ENCODE assay signal across 8 mouse cellular contexts in genomic region chr6:86669240-86669727, GRCm38 (mm10). TPM values are rescaled to one million over a fixed set of nuclear protein-coding genes. Genes with fewer than 3 reads are reported as not detected.
DNase-seq lines count a peak whose midpoint lies in the region; ATAC-seq lines count a peak whose summit lies in the region.

No protein-coding gene starts in this region.

- WGBS in heart, embryonic 14.5 days, result under 1% methylated on average over 34 of the region's 37 CpGs
- 1% methylated on average over 37 of the region's 37 CpGs for WGBS in liver, embryonic 13.5 days (ENCODE audit: insufficient replicate concordance)
- under 1% methylated on average over 34 of the region's 37 CpGs for WGBS in stomach, embryonic 16.5 days

- ATAC-seq in CD4-positive, CD25-positive, alpha-beta regulatory T cell, adult 4 months, result peak; percentile 91
- peak; percentile 100 for ATAC-seq in heart, embryonic 14.5 days (ENCODE audit: insufficient number of reproducible peaks, insufficient read depth, low FRiP score, low read depth)
- peak; percentile 99 for ATAC-seq in liver, embryonic 13.5 days (ENCODE audit: low read depth)
- ATAC-seq in stomach, embryonic 16.5 days (ENCODE audit: insufficient read depth, low FRiP score), result peak; percentile 100

- peaks cover 0 to 19% of the 10 kb centered on the region in 2 experiments; a peak in 2 of 4 replicates for H3K4me1 ChIP-seq in heart, embryonic 14.5 days (ENCODE audit: control insufficient read depth in 2 of 2, insufficient read depth in 2 of 2, low read length in 2 of 2)
- H3K4me1 ChIP-seq in liver, embryonic 13.5 days (replicated peaks), result peaks cover 51% of the 10 kb centered on the region
- peaks cover 20% of the 10 kb centered on the region for H3K4me1 ChIP-seq in stomach, embryonic 16.5 days (ENCODE audit: control insufficient read depth, insufficient read depth, low read length)

- H3K4me3 ChIP-seq in heart, embryonic 14.5 days (ENCODE audit: control insufficient read depth in 1 of 2, insufficient read depth in 1 of 2, low read depth in 1 of 2, low read length in 2 of 2), result peak overlapping the region; percentile 49 to 88
- H3K4me3 ChIP-seq in liver, embryonic 13.5 days (replicated peaks), result peak overlapping the region; percentile 93
- peak overlapping the region; percentile 91 for H3K4me3 ChIP-seq in stomach, embryonic 16.5 days (replicated peaks; ENCODE audit: low read length)

- peak overlapping the region; percentile 20 to 64; a peak in 3 of 4 replicates for H3K27ac ChIP-seq in heart, embryonic 14.5 days (replicated peaks in 1 of 2; ENCODE audit: control insufficient read depth in 1 of 2, insufficient read depth in 1 of 2, low read depth in 2 of 2, low read length in 2 of 2)
- H3K27ac ChIP-seq in liver, embryonic 13.5 days, result peak overlapping the region; percentile 88
- peak overlapping the region; percentile 84 for H3K27ac ChIP-seq in stomach, embryonic 16.5 days (ENCODE audit: low read length)

- DNase-seq in c-Kit-negative CD71-positive TER-119-positive erythroid progenitor cells, embryonic 14.5 days (ENCODE audit: low read depth, low spot score), result peak; percentile 99
- DNase-seq in fibroblast of lung, adult 2 months (ENCODE audit: low read depth), result peak; percentile 100
- peak; percentile 100 for DNase-seq in kidney, postnatal 14 days
- DNase-seq in liver, embryonic 13.5 days, result peak; percentile 100
- peak; percentile 99 for DNase-seq in neural tube, embryonic 10.5 days (ENCODE audit: extremely low spot score, low spot score)

- peak overlapping the region; percentile 74 for H3K9ac ChIP-seq in heart, embryonic 14.5 days (ENCODE audit: low read length)
- H3K9ac ChIP-seq in liver, embryonic 13.5 days, result peak overlapping the region; percentile 78
- H3K9ac ChIP-seq in stomach, embryonic 16.5 days (ENCODE audit: low read length), result peak overlapping the region; percentile 80

- peak overlapping the region; percentile 77 for H3K4me2 ChIP-seq in heart, embryonic 14.5 days (ENCODE audit: low read length)
- H3K4me2 ChIP-seq in liver, embryonic 13.5 days, result peak overlapping the region; percentile 79
- H3K4me2 ChIP-seq in stomach, embryonic 16.5 days (ENCODE audit: low read depth, low read length), result peak overlapping the region; percentile 91

- peaks cover 38% of the 10 kb centered on the region for H3K36me3 ChIP-seq in heart, embryonic 14.5 days (ENCODE audit: control insufficient read depth, insufficient read depth, low read length)
- peaks cover 53% of the 10 kb centered on the region for H3K36me3 ChIP-seq in liver, embryonic 13.5 days
- 0 out of 2 replicates have a peak, but pooled peaks cover 4% of the 10 kb centered on the region for H3K36me3 ChIP-seq in stomach, embryonic 16.5 days (ENCODE audit: control insufficient read depth, insufficient read depth, low read length)

- no peaks in the 10 kb centered on the region for H3K27me3 ChIP-seq in heart, embryonic 14.5 days (ENCODE audit: control insufficient read depth, insufficient read depth, low read length)
- no peaks in the 10 kb centered on the region for H3K27me3 ChIP-seq in liver, embryonic 13.5 days
- no peaks in the 10 kb centered on the region for H3K27me3 ChIP-seq in stomach, embryonic 16.5 days (ENCODE audit: control insufficient read depth, insufficient read depth, low read length)

- H3K9me3 ChIP-seq in heart, embryonic 14.5 days (ENCODE audit: control insufficient read depth, low read length), result no peaks in the 10 kb centered on the region
- no peaks in the 10 kb centered on the region for H3K9me3 ChIP-seq in liver, embryonic 13.5 days (replicated peaks)
- H3K9me3 ChIP-seq in stomach, embryonic 16.5 days (replicated peaks; ENCODE audit: control insufficient read depth, low read length), result no peaks in the 10 kb centered on the region

RNA-seq across cellular contexts. Expression of gene Mxd1, which starts 0.3 kb away (rescaled TPM):
- polyA plus RNA-seq in CD4-positive, CD25-positive, alpha-beta regulatory T cell, adult 4 months (2017; shearing (Covaris generic)), result 10 to 100 TPM; 17.8 to 21.8 TPM
- 7.6 and 9.2 TPM in 2 replicates for polyA plus RNA-seq in heart, embryonic 14.5 days (2014; fragmentation: Nextera tagmentation; extraction: Ambion mirVana)
- 32.9 and 38.7 TPM in 2 replicates for polyA plus RNA-seq in liver, embryonic 13.5 days (2015; fragmentation: Nextera tagmentation; extraction: Ambion mirVana)
- 21.5 and 30.5 TPM in 2 replicates for polyA plus RNA-seq in stomach, embryonic 16.5 days (2015; fragmentation: Nextera tagmentation; extraction: Ambion mirVana)

RNA-seq across cellular contexts. Expression of gene Snrnp27, which starts 15.0 kb away (rescaled TPM):
- 100 to 1,000 TPM; 100 to 121 TPM for polyA plus RNA-seq in CD4-positive, CD25-positive, alpha-beta regulatory T cell, adult 4 months (2017; shearing (Covaris generic))
- 81.3 and 81.9 TPM in 2 replicates for polyA plus RNA-seq in heart, embryonic 14.5 days (2014; fragmentation: Nextera tagmentation; extraction: Ambion mirVana)
- polyA plus RNA-seq in liver, embryonic 13.5 days (2015; fragmentation: Nextera tagmentation; extraction: Ambion mirVana), result 71.2 and 86.4 TPM in 2 replicates
- 87.3 and 107 TPM in 2 replicates for polyA plus RNA-seq in stomach, embryonic 16.5 days (2015; fragmentation: Nextera tagmentation; extraction: Ambion mirVana)

RNA-seq across cellular contexts. Expression of gene Asprv1, which starts 41.3 kb away (rescaled TPM):
- polyA plus RNA-seq in CD4-positive, CD25-positive, alpha-beta regulatory T cell, adult 4 months (2017; shearing (Covaris generic)), result under 1 TPM in 1 of 2 experiments, not detected in 1; 0.20 TPM
- polyA plus RNA-seq in heart, embryonic 14.5 days (2014; fragmentation: Nextera tagmentation; extraction: Ambion mirVana), result 0.18 TPM in 1 of 2 replicates, not detected in the other
- polyA plus RNA-seq in liver, embryonic 13.5 days (2015; fragmentation: Nextera tagmentation; extraction: Ambion mirVana), result 0.25 and 0.29 TPM in 2 replicates
- polyA plus RNA-seq in stomach, embryonic 16.5 days (2015; fragmentation: Nextera tagmentation; extraction: Ambion mirVana), result 360 and 682 TPM in 2 replicates

Comparison
In these comparisons a context has a peak if more than half of its experiments do, and no peak if none do; other contexts are left out.
1. Peak in every context shown above with its lines: DNase-seq, ATAC-seq, H3K4me3 ChIP-seq and H3K27ac ChIP-seq.
2. RNA of gene Asprv1, which starts 41.3 kb away (polyA plus RNA-seq): 360 to 682 TPM in stomach, embryonic 16.5 days; 0.25 to 0.29 TPM in liver, embryonic 13.5 days, 0.20 TPM in CD4-positive, CD25-positive, alpha-beta regulatory T cell, adult 4 months and 0.18 TPM in heart, embryonic 14.5 days; every median in the first group is over 100 times any median in the second.